Mouse (Mus musculus) CD4-positive helper T cell, adult 2 months (primary cell): ENCODE measurements around the gene Slc47a2.

Experiments used
- DNase-seq: peaks from one replicate; pipeline ENCODE4 v3.0.0-alpha.2; 2012; ENCODE audit warnings: low read depth, missing footprints, low spot score

Slc47a2 gene

GRCm38 (mm10) chr11:61342505-61343420 lies at the start of gene Slc47a2:
TSS of gene Slc47a2 (minus strand) at chr11:61342860.
- no peak for DNase-seq

GRCm38 (mm10) chr11:61388936-61389335 lies 46.3 kb upstream of the Slc47a2 start:
- no peak for DNase-seq

GRCm38 (mm10) chr11:61388012-61388411 lies 45.4 kb upstream of the Slc47a2 start:
- DNase-seq: peak; percentile 49

- DNase-seq: no peak
Measured at GRCm38 (mm10) chr11:61387233-61387632, 44.6 kb upstream of the Slc47a2 start.

GRCm38 (mm10) chr11:61385725-61386124 lies 43.1 kb upstream of the Slc47a2 start:
- DNase-seq: no peak

GRCm38 (mm10) chr11:61381272-61381671 lies 38.6 kb upstream of the Slc47a2 start:
- no peak for DNase-seq

- no peak for DNase-seq
Measured at GRCm38 (mm10) chr11:61378651-61379050, 36.0 kb upstream of the Slc47a2 start.

- no peak for DNase-seq
Measured at GRCm38 (mm10) chr11:61377881-61378613, 35.4 kb upstream of the Slc47a2 start, which contains the start of gene Slc47a1. TSS of gene Slc47a1 (minus strand) at chr11:61378345.

GRCm38 (mm10) chr11:61368668-61369067 lies 26.0 kb upstream of the Slc47a2 start:
- DNase-seq: no peak

- DNase-seq: no peak
Measured at GRCm38 (mm10) chr11:61366517-61367273, 24.0 kb upstream of the Slc47a2 start.

GRCm38 (mm10) chr11:61365938-61366337 lies 23.3 kb upstream of the Slc47a2 start:
- DNase-seq: no peak

GRCm38 (mm10) chr11:61364096-61364495 lies 21.4 kb upstream of the Slc47a2 start:
- no peak for DNase-seq

GRCm38 (mm10) chr11:61361515-61362190 lies 19.0 kb upstream of the Slc47a2 start:
- DNase-seq: no peak

- no peak for DNase-seq
Measured at GRCm38 (mm10) chr11:61356600-61356999, 13.9 kb upstream of the Slc47a2 start.

- DNase-seq: no peak
Measured at GRCm38 (mm10) chr11:61356111-61356510, 13.5 kb upstream of the Slc47a2 start.

- no peak for DNase-seq
Measured at GRCm38 (mm10) chr11:61355351-61355750, 12.7 kb upstream of the Slc47a2 start.

- DNase-seq: no peak
Measured at GRCm38 (mm10) chr11:61354346-61354745, 11.7 kb upstream of the Slc47a2 start.

GRCm38 (mm10) chr11:61353038-61353437 lies 10.4 kb upstream of the Slc47a2 start:
- DNase-seq: no peak

- no peak for DNase-seq
Measured at GRCm38 (mm10) chr11:61352138-61352651, 9.5 kb upstream of the Slc47a2 start.

GRCm38 (mm10) chr11:61349337-61349736 lies 6.7 kb upstream of the Slc47a2 start:
- DNase-seq: peak; percentile 81

- no peak for DNase-seq
Measured at GRCm38 (mm10) chr11:61346133-61346532, 3.5 kb upstream of the Slc47a2 start.
